Mouse (Mus musculus): ENCODE results near the gene Ccnd3.

GRCm38 (mm10) chr17:47601389-47601755 is 96.5 kb downstream of the Ccnd3 start:
- TF ChIP-seq POLR2A (IDR thresholded peaks at IDR 0.05; ENCODE audit: borderline replicate concordance, extremely low read depth, insufficient read depth, insufficient read length, poor library complexity, severe bottlenecking), result no peak
- no peak for TF ChIP-seq CTCF (IDR thresholded peaks at IDR 0.05; ENCODE audit: borderline replicate concordance, extremely low read depth, insufficient read depth, insufficient read length)

Measured in brain, embryonic 14.5 days (tissue).